Mouse (Mus musculus) MEL (cell line): Measurements from ENCODE around the gene Gm49673.
"Not testable (repeated sequence)": the region's sequence is repeated elsewhere in the genome, so short reads cannot be mapped to it uniquely, and the experiment has no call there.

ENCODE experiments used
- CHD2 ChIP-seq: IDR thresholded peaks from 2 replicates; pipeline ENCODE4 v1.6.1; 2011; ENCODE audit warnings: low read length, improper control_type of control experiment
- CTCF ChIP-seq, 3 experiments: IDR thresholded peaks in 2 of 3; conservative IDR thresholded peaks in 1 of 3; 2 replicates each; pipeline ENCODE4 v1.5.1; 2011 to 2012; ENCODE audit warnings: low read length in 3 of 3, low read depth in 2 of 3, mild to moderate bottlenecking in 2 of 3, improper control_type of control experiment in 1 of 3, inconsistent platforms in 1 of 3, mixed read lengths in 1 of 3, moderate library complexity in 1 of 3; ENCODE audit not compliant: control insufficient read depth in 1 of 3, insufficient read depth in 1 of 3, poor library complexity in 1 of 3, severe bottlenecking in 1 of 3
- E2F4 ChIP-seq: IDR thresholded peaks from 2 replicates; pipeline ENCODE4 v1.6.1; 2011; ENCODE audit warnings: low read depth, low read length, improper control_type of control experiment, borderline replicate concordance
- MXI1 ChIP-seq: IDR thresholded peaks from 2 replicates; pipeline ENCODE4 v1.6.1; 2011; ENCODE audit warnings: mild to moderate bottlenecking, low read depth, low read length, improper control_type of control experiment
- TAL1 ChIP-seq: IDR thresholded peaks from 2 replicates; pipeline ENCODE4 v1.6.1; 2012; ENCODE audit warnings: mild to moderate bottlenecking, inconsistent platforms, low read length, moderate library complexity, mixed read lengths
- UBTF ChIP-seq: IDR thresholded peaks from 2 replicates; pipeline ENCODE4 v1.6.1; 2012; ENCODE audit warnings: low read depth, mild to moderate bottlenecking, inconsistent platforms, low read length, improper control_type of control experiment, moderate library complexity, borderline replicate concordance; ENCODE audit not compliant: insufficient read depth
- ZNF384 ChIP-seq: IDR thresholded peaks from 2 replicates; pipeline ENCODE4 v1.6.1; 2012; ENCODE audit warnings: low read depth, mild to moderate bottlenecking, inconsistent platforms, low read length, improper control_type of control experiment

GRCm38 (mm10) chr17:8158627-8159026, 11.0 kb upstream of the Gm49673 start:
- TF ChIP-seq UBTF; TAL1; MXI1; CTCF (IDR thresholded peaks at IDR 0.05 in 2 of 3, conservative IDR thresholded peaks at IDR 0.05 in 1 of 3; ENCODE audit: control insufficient read depth in 1 of 3, insufficient read depth in 1 of 3, low read depth in 2 of 3, low read length in 3 of 3, poor library complexity in 1 of 3, severe bottlenecking in 1 of 3); ZNF384; E2F4; CHD2: not testable (repeated sequence)
